Mouse (Mus musculus) WW6 (cell line): ENCODE data around the gene Kynu.

Experiments
- DNase-seq: peaks from one replicate; pipeline ENCODE4 v3.0.0-alpha.2; 2013; ENCODE audit warnings: low read depth, low spot score

Kynu gene

GRCm38 (mm10) chr2:43555062-43555888 is at the start of gene Kynu:
Kynu (plus strand) TSS chr2:43555329.
- DNase-seq, result no peak

GRCm38 (mm10) chr2:43506182-43506581 is 48.9 kb upstream of the Kynu start:
- DNase-seq, result no peak

- DNase-seq, result no peak
These were observed 41.3 kb upstream of the Kynu start for GRCm38 (mm10) chr2:43513852-43514251.

GRCm38 (mm10) chr2:43534417-43534816 is 20.7 kb upstream of the Kynu start:
- no peak for DNase-seq

- DNase-seq, result no peak
These were observed 12.5 kb upstream of the Kynu start for GRCm38 (mm10) chr2:43542615-43543014.

GRCm38 (mm10) chr2:43545665-43546064 is 9.5 kb upstream of the Kynu start:
- no peak for DNase-seq

- no peak for DNase-seq
These were observed 8.7 kb upstream of the Kynu start for GRCm38 (mm10) chr2:43546448-43546847.

- no peak for DNase-seq
These were observed 913 bp upstream of the Kynu start for GRCm38 (mm10) chr2:43554216-43554615.

- no peak for DNase-seq
These were observed 758 bp downstream of the Kynu start for GRCm38 (mm10) chr2:43555889-43556285.

GRCm38 (mm10) chr2:43556985-43557384 is 1.9 kb downstream of the Kynu start:
- no peak for DNase-seq

GRCm38 (mm10) chr2:43561209-43561608 is 6.1 kb downstream of the Kynu start:
- no peak for DNase-seq

GRCm38 (mm10) chr2:43562779-43563178 is 7.7 kb downstream of the Kynu start:
- no peak for DNase-seq

GRCm38 (mm10) chr2:43568406-43568805 is 13.3 kb downstream of the Kynu start:
- DNase-seq, result no peak

GRCm38 (mm10) chr2:43573526-43573925 is 18.4 kb downstream of the Kynu start:
- no peak for DNase-seq

GRCm38 (mm10) chr2:43583243-43583812 is 28.2 kb downstream of the Kynu start:
- DNase-seq, result no peak

GRCm38 (mm10) chr2:43585508-43585907 is 30.4 kb downstream of the Kynu start:
- no peak for DNase-seq

GRCm38 (mm10) chr2:43587832-43588231 is 32.7 kb downstream of the Kynu start:
- DNase-seq, result no peak

GRCm38 (mm10) chr2:43592001-43592704 is 37.0 kb downstream of the Kynu start:
- no peak for DNase-seq

- peak; percentile 36 for DNase-seq
These were observed 58.4 kb downstream of the Kynu start for GRCm38 (mm10) chr2:43613571-43613970.

- no peak for DNase-seq
These were observed 66.0 kb downstream of the Kynu start for GRCm38 (mm10) chr2:43621140-43621539.

- DNase-seq, result no peak
These were observed 67.7 kb downstream of the Kynu start for GRCm38 (mm10) chr2:43622844-43623243.

GRCm38 (mm10) chr2:43631786-43632185 is 76.7 kb downstream of the Kynu start:
- DNase-seq, result no peak

GRCm38 (mm10) chr2:43636498-43636897 is 81.4 kb downstream of the Kynu start:
- no peak for DNase-seq
